Mouse (Mus musculus): ENCODE data around the gene Rnase13.
"Not testable (repeated sequence)": the region's sequence is repeated elsewhere in the genome, so short reads cannot be mapped to it uniquely, and the experiment has no call there.

The Rnase13 gene

GRCm38 (mm10) chr14:51922571-51922865 is at the start of gene Rnase13:
TSS of gene Rnase13 (minus strand) at chr14:51922773.
- DNase-seq: no peak

- no peak for DNase-seq
Observed at GRCm38 (mm10) chr14:51967400-51967799, 44.8 kb upstream of the Rnase13 start.

GRCm38 (mm10) chr14:51960316-51960715 is 37.7 kb upstream of the Rnase13 start:
- no peak for DNase-seq

- DNase-seq: no peak
Observed at GRCm38 (mm10) chr14:51943336-51943735, 20.8 kb upstream of the Rnase13 start.

- DNase-seq: no peak
Observed at GRCm38 (mm10) chr14:51942236-51942635, 19.7 kb upstream of the Rnase13 start.

- DNase-seq: no peak
Observed at GRCm38 (mm10) chr14:51941577-51941976, 19.0 kb upstream of the Rnase13 start.

GRCm38 (mm10) chr14:51940944-51941560 is 18.5 kb upstream of the Rnase13 start:
- DNase-seq: peak; percentile 9

GRCm38 (mm10) chr14:51939005-51939404 is 16.4 kb upstream of the Rnase13 start:
- DNase-seq: no peak

GRCm38 (mm10) chr14:51932092-51933020 is 9.8 kb upstream of the Rnase13 start:
- no peak for DNase-seq

GRCm38 (mm10) chr14:51930824-51931223 is 8.3 kb upstream of the Rnase13 start:
- peak; percentile 78 for DNase-seq

GRCm38 (mm10) chr14:51929968-51930367 is 7.4 kb upstream of the Rnase13 start:
- DNase-seq: no peak

- no peak for DNase-seq
Observed at GRCm38 (mm10) chr14:51929309-51929943, 6.9 kb upstream of the Rnase13 start.

GRCm38 (mm10) chr14:51926930-51927329 is 4.4 kb upstream of the Rnase13 start:
- DNase-seq: not testable (repeated sequence)

- no peak for DNase-seq
Observed at GRCm38 (mm10) chr14:51923492-51923891, 919 bp upstream of the Rnase13 start.

GRCm38 (mm10) chr14:51922910-51923309 is 337 bp upstream of the Rnase13 start:
- DNase-seq: no peak

- no peak for DNase-seq
Observed at GRCm38 (mm10) chr14:51921759-51922570, 608 bp downstream of the Rnase13 start.

GRCm38 (mm10) chr14:51918966-51919365 is 3.6 kb downstream of the Rnase13 start:
- no peak for DNase-seq

- no peak for DNase-seq
Observed at GRCm38 (mm10) chr14:51918125-51918524, 4.4 kb downstream of the Rnase13 start, which contains the start of gene Tppp2. TSS of gene Tppp2 (plus strand) at chr14:51918425.

- DNase-seq: no peak
Observed at GRCm38 (mm10) chr14:51916539-51916938, 6.0 kb downstream of the Rnase13 start.

- DNase-seq: peak; percentile 11
Observed at GRCm38 (mm10) chr14:51915030-51915429, 7.5 kb downstream of the Rnase13 start.

- peak; percentile 73 for DNase-seq
Observed at GRCm38 (mm10) chr14:51913960-51914762, 8.4 kb downstream of the Rnase13 start, which contains the start of gene Ndrg2. TSS of gene Ndrg2 (minus strand) at chr14:51914158.

Data from retina, postnatal 1 day (tissue).